Mouse (Mus musculus): Measurements from ENCODE around the gene Mast4. TPM values are rescaled to one million over a fixed set of nuclear protein-coding genes. Genes with fewer than 3 reads are reported as not detected.

The Mast4 gene
- polyA plus RNA-seq, 1 experiment from 2014 or later, result 32.2 TPM

- Histone ChIP-seq H3K4me1 (replicated peaks; ENCODE audit: control insufficient read depth, insufficient read depth, low read length) (no peaks in the 10 kb centered on the region), H3K4me2 (replicated peaks) (no peak overlapping the region), H3K27ac (no peak overlapping the region), H3K4me3 (replicated peaks; ENCODE audit: low read length) (no peak overlapping the region), H3K9me3 (ENCODE audit: control insufficient read depth, low read length) (no peaks in the 10 kb centered on the region), H3K27me3 (ENCODE audit: control insufficient read depth, insufficient read depth, low read length) (no peaks in the 10 kb centered on the region), H3K9ac (no peak overlapping the region), H3K36me3 (replicated peaks; ENCODE audit: control insufficient read depth, insufficient read depth) (no peaks in the 10 kb centered on the region)
- DNase-seq (ENCODE audit: low spot score) (no peak), ATAC-seq (ENCODE audit: low FRiP score) (no peak)
- 90% methylated on average over 2 of the region's 2 CpGs for WGBS
These were observed 608.4 kb downstream of the Mast4 start for GRCm38 (mm10) chr13:102725906-102726305.

DNA sequence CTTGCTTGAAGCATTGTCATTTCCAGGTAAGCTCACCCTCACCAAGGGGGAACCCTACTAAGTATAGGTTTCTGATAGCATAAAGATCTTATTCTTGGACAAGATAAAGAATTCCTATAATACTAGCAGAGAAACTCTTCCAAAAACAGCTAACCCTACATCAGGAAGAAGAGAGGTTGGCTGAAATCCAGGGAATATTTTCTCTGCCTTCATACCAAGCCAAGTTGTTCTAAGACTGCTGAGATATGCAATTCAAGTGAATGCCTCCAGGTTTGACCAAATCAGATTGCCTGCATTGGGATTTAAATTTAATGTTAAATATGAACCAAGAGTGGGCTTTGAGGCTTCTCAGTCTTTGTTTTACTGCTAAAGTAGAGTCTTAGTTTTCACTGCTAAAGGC, 608.9 kb downstream of the Mast4 start:
- H3K4me2 ChIP-seq (replicated peaks), result no peak overlapping the region
- H3K4me3 ChIP-seq (replicated peaks; ENCODE audit: low read length), result no peak overlapping the region
- H3K4me1 ChIP-seq (replicated peaks; ENCODE audit: control insufficient read depth, insufficient read depth, low read length), result no peaks in the 10 kb centered on the region
- H3K27me3 ChIP-seq (ENCODE audit: control insufficient read depth, insufficient read depth, low read length), result no peaks in the 10 kb centered on the region
- H3K9ac ChIP-seq, result no peak overlapping the region
- H3K36me3 ChIP-seq (replicated peaks; ENCODE audit: control insufficient read depth, insufficient read depth), result no peaks in the 10 kb centered on the region
- H3K9me3 ChIP-seq (ENCODE audit: control insufficient read depth, low read length), result no peaks in the 10 kb centered on the region
- H3K27ac ChIP-seq, result no peak overlapping the region
- no peak for ATAC-seq (ENCODE audit: low FRiP score)
- no peak for DNase-seq (ENCODE audit: low spot score)

DNA sequence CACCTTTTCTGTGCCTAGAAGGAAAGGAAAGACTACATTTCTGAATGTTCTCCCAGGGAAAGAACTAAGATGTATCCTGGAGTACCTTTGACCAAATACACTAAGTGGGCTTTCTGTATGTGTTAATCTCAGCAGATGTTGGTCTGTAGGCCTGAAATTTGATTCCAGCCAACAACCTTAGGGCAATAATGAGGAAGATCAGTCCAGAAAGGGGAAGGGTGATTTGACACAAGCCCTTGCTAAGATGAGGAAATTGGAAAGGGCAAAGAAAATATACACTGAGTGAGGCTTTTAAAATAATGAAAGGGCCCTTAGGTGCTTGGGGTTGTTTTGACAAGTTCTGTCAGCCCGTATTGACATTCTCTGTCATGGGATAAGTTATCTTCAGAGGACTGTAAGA, 617.3 kb downstream of the Mast4 start:
- Histone ChIP-seq H3K36me3 (replicated peaks; ENCODE audit: control insufficient read depth, insufficient read depth) (no peaks in the 10 kb centered on the region), H3K9me3 (ENCODE audit: control insufficient read depth, low read length) (no peaks in the 10 kb centered on the region), H3K27me3 (ENCODE audit: control insufficient read depth, insufficient read depth, low read length) (no peaks in the 10 kb centered on the region), H3K9ac (no peak overlapping the region), H3K27ac (no peak overlapping the region), H3K4me2 (replicated peaks) (no peak overlapping the region), H3K4me3 (replicated peaks; ENCODE audit: low read length) (no peak overlapping the region), H3K4me1 (replicated peaks; ENCODE audit: control insufficient read depth, insufficient read depth, low read length) (no peaks in the 10 kb centered on the region)
- ATAC-seq (ENCODE audit: low FRiP score), result no peak
- DNase-seq (ENCODE audit: low spot score), result no peak
- 87% methylated on average over 1 of the region's 1 CpGs for WGBS

DNA sequence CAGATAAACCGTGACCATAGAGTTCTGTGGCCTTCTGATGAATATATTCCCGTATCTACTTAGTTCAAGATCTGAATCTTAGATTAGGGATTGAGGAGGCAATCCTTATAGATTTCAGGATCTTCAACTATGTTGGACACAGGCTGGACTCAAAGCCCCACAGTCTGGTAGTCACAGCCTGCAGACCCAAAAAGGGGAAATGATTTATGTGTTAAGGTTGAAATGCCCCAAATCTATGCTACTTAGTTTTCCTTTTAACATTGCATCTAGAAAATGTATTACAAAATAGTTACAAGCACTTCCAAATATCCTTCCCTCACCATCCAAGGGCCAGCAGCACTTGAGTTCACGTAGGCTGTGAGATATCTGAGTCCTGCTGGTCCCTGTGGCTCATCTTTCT, 633.6 kb downstream of the Mast4 start:
- Histone ChIP-seq H3K9ac (no peak overlapping the region), H3K9me3 (ENCODE audit: control insufficient read depth, low read length) (no peaks in the 10 kb centered on the region), H3K27ac (no peak overlapping the region), H3K4me1 (replicated peaks; ENCODE audit: control insufficient read depth, insufficient read depth, low read length) (peaks cover 11% of the 10 kb centered on the region), H3K27me3 (ENCODE audit: control insufficient read depth, insufficient read depth, low read length) (no peaks in the 10 kb centered on the region), H3K4me2 (replicated peaks) (no peak overlapping the region), H3K4me3 (replicated peaks; ENCODE audit: low read length) (no peak overlapping the region), H3K36me3 (replicated peaks; ENCODE audit: control insufficient read depth, insufficient read depth) (no peaks in the 10 kb centered on the region)
- 89% methylated on average over 3 of the region's 3 CpGs for WGBS
- no peak for ATAC-seq (ENCODE audit: low FRiP score)
- DNase-seq (ENCODE audit: low spot score), result no peak

- Histone ChIP-seq H3K27ac (no peak overlapping the region), H3K4me1 (replicated peaks; ENCODE audit: control insufficient read depth, insufficient read depth, low read length) (peaks cover 11% of the 10 kb centered on the region), H3K27me3 (ENCODE audit: control insufficient read depth, insufficient read depth, low read length) (no peaks in the 10 kb centered on the region), H3K9me3 (ENCODE audit: control insufficient read depth, low read length) (no peaks in the 10 kb centered on the region), H3K9ac (no peak overlapping the region), H3K36me3 (replicated peaks; ENCODE audit: control insufficient read depth, insufficient read depth) (no peaks in the 10 kb centered on the region), H3K4me3 (replicated peaks; ENCODE audit: low read length) (no peak overlapping the region), H3K4me2 (replicated peaks) (no peak overlapping the region)
- DNase-seq (ENCODE audit: low spot score), result no peak
- 94% methylated on average over 5 of the region's 5 CpGs for WGBS
- no peak for ATAC-seq (ENCODE audit: low FRiP score)
These were observed 634.1 kb downstream of the Mast4 start for GRCm38 (mm10) chr13:102700176-102700575.

- H3K4me3 ChIP-seq (replicated peaks; ENCODE audit: low read length), result no peak overlapping the region
- peak overlapping the region; percentile 34 for H3K4me2 ChIP-seq (replicated peaks)
- no peaks in the 10 kb centered on the region for H3K27me3 ChIP-seq (ENCODE audit: control insufficient read depth, insufficient read depth, low read length)
- peak; percentile 93 for ATAC-seq (ENCODE audit: low FRiP score)
- peak; percentile 80 for DNase-seq (ENCODE audit: low spot score)
- 23% methylated on average over 14 of the region's 14 CpGs for WGBS
- H3K36me3 ChIP-seq (replicated peaks; ENCODE audit: control insufficient read depth, insufficient read depth), result no peaks in the 10 kb centered on the region
- H3K9me3 ChIP-seq (ENCODE audit: control insufficient read depth, low read length), result no peaks in the 10 kb centered on the region
- H3K9ac ChIP-seq, result peak overlapping the region; percentile 18
- peak overlapping the region; percentile 76 for H3K27ac ChIP-seq
- H3K4me1 ChIP-seq (replicated peaks; ENCODE audit: control insufficient read depth, insufficient read depth, low read length), result peaks cover 11% of the 10 kb centered on the region
These were observed 635.5 kb downstream of the Mast4 start for GRCm38 (mm10) chr13:102698751-102699323.

- Histone ChIP-seq H3K9ac (peak overlapping the region; percentile 18), H3K36me3 (replicated peaks; ENCODE audit: control insufficient read depth, insufficient read depth) (no peaks in the 10 kb centered on the region), H3K27ac (peak overlapping the region; percentile 76), H3K27me3 (ENCODE audit: control insufficient read depth, insufficient read depth, low read length) (no peaks in the 10 kb centered on the region), H3K9me3 (ENCODE audit: control insufficient read depth, low read length) (no peaks in the 10 kb centered on the region), H3K4me2 (replicated peaks) (peak overlapping the region; percentile 34), H3K4me3 (replicated peaks; ENCODE audit: low read length) (no peak overlapping the region), H3K4me1 (replicated peaks; ENCODE audit: control insufficient read depth, insufficient read depth, low read length) (peaks cover 11% of the 10 kb centered on the region)
- ATAC-seq (ENCODE audit: low FRiP score), result no peak; the same call in 1 of the 2 replicates
- WGBS, result 14% methylated on average over 10 of the region's 10 CpGs
- no peak for DNase-seq (ENCODE audit: low spot score)
These were observed 636.0 kb downstream of the Mast4 start for GRCm38 (mm10) chr13:102698335-102698734.

DNA sequence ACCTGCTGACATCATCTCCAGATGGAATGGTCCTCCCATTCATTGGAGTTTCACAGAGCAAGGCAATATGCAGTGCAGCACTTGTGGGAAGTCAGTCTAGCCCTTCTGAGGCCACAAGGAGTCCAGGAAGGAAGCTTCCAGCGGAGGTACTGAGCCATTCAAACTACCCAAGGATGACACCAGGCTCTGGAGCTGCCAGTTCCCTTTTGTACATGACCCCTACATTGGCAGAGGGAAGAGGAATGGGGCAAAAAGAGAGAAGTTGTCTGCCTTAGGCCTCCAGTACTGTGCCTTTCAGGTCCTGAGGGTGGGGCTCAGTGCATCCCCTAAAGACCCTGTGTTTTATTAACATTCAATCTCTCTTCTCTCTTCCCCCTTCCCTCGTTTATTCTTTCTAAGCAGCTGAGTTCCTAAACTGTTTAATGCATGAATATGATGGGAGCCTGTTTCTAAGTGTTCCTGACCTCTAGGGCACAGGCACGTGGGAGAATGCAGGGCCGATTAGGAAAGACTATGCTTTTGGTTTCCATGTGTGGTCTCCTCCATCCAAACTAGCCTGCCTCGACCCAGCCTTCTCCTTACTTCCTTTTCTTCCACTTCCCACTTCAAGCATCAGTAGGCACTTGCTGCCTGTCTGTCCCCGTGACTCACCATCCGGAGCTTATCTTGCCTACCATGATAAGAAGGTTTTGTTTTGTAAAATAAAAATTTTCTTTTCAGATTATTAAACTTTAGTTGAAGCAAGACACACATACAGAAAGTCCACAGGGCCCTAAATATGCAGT, 639.0 kb downstream of the Mast4 start:
- 80% methylated on average over 7 of the region's 7 CpGs for WGBS
- H3K9me3 ChIP-seq (ENCODE audit: control insufficient read depth, low read length), result no peaks in the 10 kb centered on the region
- H3K27ac ChIP-seq, result no peak overlapping the region
- H3K4me3 ChIP-seq (replicated peaks; ENCODE audit: low read length), result no peak overlapping the region
- peaks cover 8% of the 10 kb centered on the region for H3K4me1 ChIP-seq (replicated peaks; ENCODE audit: control insufficient read depth, insufficient read depth, low read length)
- no peak for DNase-seq (ENCODE audit: low spot score)
- ATAC-seq (ENCODE audit: low FRiP score), result no peak
- no peak overlapping the region for H3K4me2 ChIP-seq (replicated peaks)
- no peaks in the 10 kb centered on the region for H3K27me3 ChIP-seq (ENCODE audit: control insufficient read depth, insufficient read depth, low read length)
- H3K36me3 ChIP-seq (replicated peaks; ENCODE audit: control insufficient read depth, insufficient read depth), result no peaks in the 10 kb centered on the region
- H3K9ac ChIP-seq, result no peak overlapping the region

DNA sequence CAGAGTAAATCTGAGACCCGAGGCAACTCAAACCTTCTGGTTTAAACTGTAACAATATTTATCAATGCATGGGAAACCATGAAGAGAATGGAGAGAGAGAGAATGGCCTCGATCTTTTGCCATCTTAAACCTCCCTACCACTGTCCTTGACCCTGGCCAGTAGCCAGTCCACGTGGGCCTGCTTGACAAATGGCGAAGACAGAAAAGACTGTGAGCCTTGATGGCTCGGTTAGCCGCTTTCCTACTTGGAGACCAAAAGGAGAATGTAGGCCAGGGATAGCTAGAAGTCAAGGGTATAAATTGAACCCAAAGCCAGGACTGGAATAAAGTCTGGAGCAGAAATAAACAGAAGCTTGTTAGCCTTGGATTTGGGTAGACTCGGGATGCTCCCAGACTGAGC, 640.1 kb downstream of the Mast4 start:
- WGBS, result 94% methylated on average over 7 of the region's 7 CpGs
- Histone ChIP-seq H3K4me2 (replicated peaks) (no peak overlapping the region), H3K4me1 (replicated peaks; ENCODE audit: control insufficient read depth, insufficient read depth, low read length) (peaks cover 5% of the 10 kb centered on the region), H3K27me3 (ENCODE audit: control insufficient read depth, insufficient read depth, low read length) (no peaks in the 10 kb centered on the region), H3K4me3 (replicated peaks; ENCODE audit: low read length) (no peak overlapping the region), H3K36me3 (replicated peaks; ENCODE audit: control insufficient read depth, insufficient read depth) (no peaks in the 10 kb centered on the region), H3K9ac (no peak overlapping the region), H3K27ac (no peak overlapping the region), H3K9me3 (ENCODE audit: control insufficient read depth, low read length) (no peaks in the 10 kb centered on the region)
- ATAC-seq (ENCODE audit: low FRiP score), result no peak
- DNase-seq (ENCODE audit: low spot score), result no peak

Measured in hindbrain, embryonic 14.5 days (tissue).